Mouse (Mus musculus) natural killer cell, adult 2 months (primary cell): Measurements from ENCODE around the gene 4930432K21Rik.

Experiments used
- DNase-seq, 2 experiments: peaks; one replicate each; pipeline ENCODE4 v3.0.0; 2022; ENCODE audit warnings: low spot score in 2 of 2

4930432K21Rik gene

GRCm38 (mm10) chr8:84148531-84148850, 666 bp downstream of the 4930432K21Rik start:
- DNase-seq, result no peak

- no peak for DNase-seq
These were observed 1.4 kb downstream of the 4930432K21Rik start for GRCm38 (mm10) chr8:84149181-84149580.

GRCm38 (mm10) chr8:84157620-84158019, 9.8 kb downstream of the 4930432K21Rik start:
- no peak for DNase-seq

- no peak for DNase-seq
These were observed 19.9 kb downstream of the 4930432K21Rik start for GRCm38 (mm10) chr8:84167696-84168095.

- no peak for DNase-seq
These were observed 22.3 kb downstream of the 4930432K21Rik start for GRCm38 (mm10) chr8:84170096-84170495.

- DNase-seq, result peak; percentile 18 to 19
These were observed 26.0 kb downstream of the 4930432K21Rik start for GRCm38 (mm10) chr8:84173861-84174260.

GRCm38 (mm10) chr8:84176560-84176959, 28.7 kb downstream of the 4930432K21Rik start:
- no peak for DNase-seq

- no peak for DNase-seq
These were observed 29.6 kb downstream of the 4930432K21Rik start for GRCm38 (mm10) chr8:84177405-84177804.

- no peak for DNase-seq
These were observed 30.8 kb downstream of the 4930432K21Rik start for GRCm38 (mm10) chr8:84178592-84178991.

GRCm38 (mm10) chr8:84179946-84180345, 32.1 kb downstream of the 4930432K21Rik start:
- DNase-seq, result no peak

GRCm38 (mm10) chr8:84180530-84181190, 32.8 kb downstream of the 4930432K21Rik start:
- no peak for DNase-seq

- DNase-seq, result no peak
These were observed 35.0 kb downstream of the 4930432K21Rik start for GRCm38 (mm10) chr8:84182833-84183232.

- DNase-seq, result peak in 1 of 2 experiments; percentile 18
These were observed 35.6 kb downstream of the 4930432K21Rik start for GRCm38 (mm10) chr8:84183261-84184084.

- no peak for DNase-seq
These were observed 36.5 kb downstream of the 4930432K21Rik start for GRCm38 (mm10) chr8:84184085-84185043.

- DNase-seq, result no peak
These were observed 37.3 kb downstream of the 4930432K21Rik start, which contains the start of gene Nanos3 for GRCm38 (mm10) chr8:84185117-84185516. Gene Nanos3, minus strand, starts transcription at chr8:84185217.

- DNase-seq, result peak; percentile 80 to 82
These were observed 38.7 kb downstream of the 4930432K21Rik start for GRCm38 (mm10) chr8:84186547-84186946.

- peak; percentile 82 to 85 for DNase-seq
These were observed 39.4 kb downstream of the 4930432K21Rik start for GRCm38 (mm10) chr8:84187065-84187755.

- no peak for DNase-seq
These were observed 40.8 kb downstream of the 4930432K21Rik start for GRCm38 (mm10) chr8:84188671-84189070.

GRCm38 (mm10) chr8:84189603-84190002, 41.8 kb downstream of the 4930432K21Rik start:
- no peak for DNase-seq

- peak in 1 of 2 experiments; percentile 33 for DNase-seq
These were observed 42.5 kb downstream of the 4930432K21Rik start for GRCm38 (mm10) chr8:84190191-84190867.

- peak; percentile 81 to 86 for DNase-seq
These were observed 44.2 kb downstream of the 4930432K21Rik start for GRCm38 (mm10) chr8:84192023-84192422.
